Mouse (Mus musculus) embryonic facial prominence, embryonic 11.5 days (tissue): ENCODE results near the gene Tpm1. TPM values are rescaled to one million over a fixed set of nuclear protein-coding genes. Genes with fewer than 3 reads are reported as not detected.

ENCODE experiments used
- ATAC-seq: fragments of 200-750 bp; cut with Nextera tagmentation; replicated peaks from 2 replicates; pipeline ENCODE4 v1.8.0; 2017; ENCODE audit warnings: low read depth; ENCODE audit not compliant: insufficient number of reproducible peaks, low FRiP score, low TSS enrichment
- DNase-seq: peaks from one replicate; pipeline ENCODE4 v3.0.0-alpha.2; 2015; ENCODE audit warnings: low spot score
- H3K27ac ChIP-seq: fragments of 300-500 bp; sonication (generic); replicated peaks from 2 replicates; pipeline ENCODE4 v1.5.1; 2014; ENCODE audit warnings: mild to moderate bottlenecking, low read depth, low read length, control low read depth
- H3K27me3 ChIP-seq: fragments of 300-500 bp; sonication (generic); 2 replicates; pipeline ENCODE4 v1.6.1; 2014; ENCODE audit warnings: mild to moderate bottlenecking, low read length, moderate library complexity, mixed read lengths; ENCODE audit not compliant: control insufficient read depth, insufficient read depth
- H3K36me3 ChIP-seq: fragments of 300-500 bp; sonication (generic); replicated peaks from 2 replicates; pipeline ENCODE4 v1.6.1; 2014; ENCODE audit warnings: low read depth, mild to moderate bottlenecking, low read length, moderate library complexity, mixed read lengths; ENCODE audit not compliant: control insufficient read depth, insufficient read depth
- H3K4me1 ChIP-seq: fragments of 300-500 bp; sonication (generic); 2 replicates; pipeline ENCODE4 v1.6.1; 2014; ENCODE audit warnings: low read length, mixed read lengths; ENCODE audit not compliant: control insufficient read depth, insufficient read depth
- H3K4me2 ChIP-seq: fragments of 300-500 bp; sonication (generic); 2 replicates; pipeline ENCODE4 v1.6.1; 2014; ENCODE audit warnings: low read depth, mild to moderate bottlenecking, control low read depth, low read length, moderate library complexity
- H3K4me3 ChIP-seq: fragments of 300-500 bp; sonication (generic); 2 replicates; pipeline ENCODE4 v1.5.1; 2014; ENCODE audit warnings: low read depth, low read length, control low read depth
- H3K9ac ChIP-seq: fragments of 300-500 bp; sonication (generic); replicated peaks from 2 replicates; pipeline ENCODE4 v1.6.1; 2014; ENCODE audit warnings: mild to moderate bottlenecking, control low read depth, low read length
- H3K9me3 ChIP-seq: fragments of 300-500 bp; sonication (generic); replicated peaks from 2 replicates; pipeline ENCODE4 v1.6.1; 2016; ENCODE audit warnings: mild to moderate bottlenecking, low read length, inconsistent platforms, mixed read lengths; ENCODE audit not compliant: control insufficient read depth
- WGBS: fragments of 180-500 bp; shearing (Covaris S2); extraction: QIAGEN DNeasy Blood & Tissue Kit; methylation state at CpG from one replicate; pipeline ENCODE4 v1.1.7; 2014; 5-methylcytosine and 5-hydroxymethylcytosine counted together
- polyA plus RNA-seq: library from polyadenylated mRNA; unstranded; fragments of >200 nt; fragmentation: Nextera tagmentation; extraction: Ambion mirVana; gene quantifications from 2 replicates; pipeline ENCODE4 v1.2.1, GENCODE M21; 2014

Gene Tpm1
- polyA plus RNA-seq, 1 experiment from 2014 or later = 596 TPM

DNA sequence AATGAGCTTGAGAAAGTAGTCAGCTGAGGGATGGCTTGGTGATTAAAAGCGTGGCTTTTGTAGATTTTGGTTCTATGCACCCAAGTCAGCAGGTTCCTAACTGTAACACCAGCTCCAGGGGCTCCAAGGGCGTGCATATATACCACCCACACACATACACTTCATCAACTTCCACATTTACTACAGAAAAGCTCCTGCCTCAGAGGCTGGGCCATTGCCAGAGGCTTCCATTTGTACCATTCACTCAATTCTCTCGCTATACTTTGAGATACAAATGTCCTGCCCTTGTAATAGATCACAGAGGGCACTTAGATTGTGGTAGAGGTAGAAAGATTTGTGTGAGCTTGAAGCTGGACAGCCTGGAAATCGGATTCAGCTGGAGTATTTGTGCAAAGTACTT is 47.7 kb downstream of the Tpm1 start:
- no peak overlapping the region for H3K4me3 ChIP-seq
- no peaks in the 10 kb centered on the region for H3K27me3 ChIP-seq
- WGBS = 85% methylated on average over 4 of the region's 4 CpGs
- no peak overlapping the region for H3K4me2 ChIP-seq
- no peak overlapping the region for H3K9ac ChIP-seq
- H3K4me1 ChIP-seq = no peaks in the 10 kb centered on the region; the same call in 1 of the 2 replicates
- DNase-seq (no peak), ATAC-seq (no peak)
- no peak overlapping the region for H3K27ac ChIP-seq
- H3K9me3 ChIP-seq = no peaks in the 10 kb centered on the region
- H3K36me3 ChIP-seq = no peaks in the 10 kb centered on the region

- H3K4me1 ChIP-seq = no peaks in the 10 kb centered on the region; the same call in 1 of the 2 replicates
- no peak overlapping the region for H3K27ac ChIP-seq
- WGBS = 4% methylated on average over 6 of the region's 6 CpGs
- H3K36me3 ChIP-seq = no peaks in the 10 kb centered on the region
- no peak overlapping the region for H3K4me2 ChIP-seq
- no peak for ATAC-seq
- no peaks in the 10 kb centered on the region for H3K9me3 ChIP-seq
- no peak overlapping the region for H3K9ac ChIP-seq
- peak; percentile 92 for DNase-seq
- no peaks in the 10 kb centered on the region for H3K27me3 ChIP-seq
- no peak overlapping the region for H3K4me3 ChIP-seq
Observed at GRCm38 (mm10) chr9:67001050-67001449, 48.2 kb downstream of the Tpm1 start.

DNA sequence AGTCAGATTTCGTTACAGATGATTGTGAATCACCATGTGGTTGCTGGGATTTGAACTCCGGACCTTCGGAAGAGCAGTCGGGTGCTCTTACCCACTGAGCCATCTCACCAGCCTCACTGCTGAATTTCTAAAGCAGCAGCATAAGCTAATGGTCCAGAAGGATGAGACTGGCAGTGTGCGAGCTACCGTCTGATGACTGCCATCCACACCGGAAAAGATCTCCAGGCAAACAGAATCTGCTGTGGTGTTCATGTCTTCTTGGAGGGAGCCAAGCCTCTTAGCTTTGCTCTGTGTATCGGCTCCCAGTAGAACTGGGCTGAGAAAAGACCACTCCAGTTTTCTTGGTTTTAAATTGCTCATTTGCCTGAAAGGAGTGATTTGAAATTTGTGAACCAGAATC is 49.5 kb downstream of the Tpm1 start:
- DNase-seq = no peak
- Histone ChIP-seq H3K36me3 (no peaks in the 10 kb centered on the region), H3K4me2 (no peak overlapping the region), H3K4me3 (no peak overlapping the region), H3K9me3 (no peaks in the 10 kb centered on the region), H3K9ac (no peak overlapping the region), H3K27ac (no peak overlapping the region), H3K4me1 (no peaks in the 10 kb centered on the region; the same call in 1 of the 2 replicates), H3K27me3 (no peaks in the 10 kb centered on the region)
- ATAC-seq = no peak
- WGBS = 92% methylated on average over 8 of the region's 8 CpGs

GRCm38 (mm10) chr9:66991750-66992410 is 57.3 kb downstream of the Tpm1 start:
- Histone ChIP-seq H3K4me2 (no peak overlapping the region), H3K4me3 (no peak overlapping the region), H3K27me3 (no peaks in the 10 kb centered on the region), H3K36me3 (no peaks in the 10 kb centered on the region), H3K9ac (no peak overlapping the region), H3K4me1 (no peaks in the 10 kb centered on the region), H3K9me3 (no peaks in the 10 kb centered on the region), H3K27ac (no peak overlapping the region)
- no peak for ATAC-seq
- WGBS = 78% methylated on average over 8 of the region's 8 CpGs
- no peak for DNase-seq

- Histone ChIP-seq H3K36me3 (no peaks in the 10 kb centered on the region), H3K27ac (no peak overlapping the region), H3K4me1 (no peaks in the 10 kb centered on the region), H3K4me2 (no peak overlapping the region), H3K4me3 (no peak overlapping the region), H3K9me3 (no peaks in the 10 kb centered on the region), H3K9ac (no peak overlapping the region), H3K27me3 (no peaks in the 10 kb centered on the region)
- ATAC-seq (no peak), DNase-seq (no peak)
- WGBS = 70% methylated on average over 9 of the region's 9 CpGs
Observed at GRCm38 (mm10) chr9:66991021-66991749, 58.0 kb downstream of the Tpm1 start.

DNA sequence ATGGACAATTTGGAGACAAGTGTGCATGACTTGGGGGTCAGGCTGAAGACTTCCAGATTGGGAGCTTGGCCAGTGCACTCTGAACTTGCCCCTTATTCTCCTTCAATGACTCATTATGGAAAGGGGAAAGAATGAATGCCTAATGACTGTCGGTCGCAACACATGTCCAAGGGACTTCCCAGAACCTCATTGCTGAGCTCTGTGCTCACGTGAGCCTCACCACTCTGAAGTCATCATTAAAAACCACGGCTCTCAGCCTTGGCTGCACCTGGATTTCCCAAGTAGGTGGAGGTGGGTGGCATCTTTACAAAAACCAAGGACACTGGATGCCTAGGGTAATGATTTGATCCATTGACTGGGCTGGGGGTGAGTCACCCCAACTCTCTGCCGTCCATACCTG is 59.2 kb downstream of the Tpm1 start:
- Histone ChIP-seq H3K9me3 (no peaks in the 10 kb centered on the region), H3K4me3 (no peak overlapping the region), H3K9ac (no peak overlapping the region), H3K36me3 (no peaks in the 10 kb centered on the region), H3K27me3 (no peaks in the 10 kb centered on the region), H3K4me2 (no peak overlapping the region), H3K27ac (no peak overlapping the region), H3K4me1 (no peaks in the 10 kb centered on the region)
- 89% methylated on average over 5 of the region's 5 CpGs for WGBS
- DNase-seq = no peak
- ATAC-seq = no peak

- 85% methylated on average over 6 of the region's 6 CpGs for WGBS
- Histone ChIP-seq H3K36me3 (no peaks in the 10 kb centered on the region), H3K9me3 (no peaks in the 10 kb centered on the region), H3K4me2 (no peak overlapping the region), H3K27me3 (no peaks in the 10 kb centered on the region), H3K4me3 (no peak overlapping the region), H3K27ac (no peak overlapping the region), H3K4me1 (no peaks in the 10 kb centered on the region), H3K9ac (no peak overlapping the region)
- no peak for ATAC-seq
- no peak for DNase-seq
Observed at GRCm38 (mm10) chr9:66989581-66989980, 59.6 kb downstream of the Tpm1 start.

GRCm38 (mm10) chr9:66988888-66989414 is 60.3 kb downstream of the Tpm1 start:
- Histone ChIP-seq H3K9me3 (no peaks in the 10 kb centered on the region), H3K4me2 (no peak overlapping the region), H3K9ac (no peak overlapping the region), H3K36me3 (no peaks in the 10 kb centered on the region), H3K27me3 (no peaks in the 10 kb centered on the region), H3K27ac (no peak overlapping the region), H3K4me1 (no peaks in the 10 kb centered on the region), H3K4me3 (no peak overlapping the region)
- WGBS = 58% methylated on average over 6 of the region's 6 CpGs
- DNase-seq (no peak), ATAC-seq (no peak)
